Mouse (Mus musculus): ENCODE measurements around the gene 4930402F06Rik.

The 4930402F06Rik gene

DNA sequence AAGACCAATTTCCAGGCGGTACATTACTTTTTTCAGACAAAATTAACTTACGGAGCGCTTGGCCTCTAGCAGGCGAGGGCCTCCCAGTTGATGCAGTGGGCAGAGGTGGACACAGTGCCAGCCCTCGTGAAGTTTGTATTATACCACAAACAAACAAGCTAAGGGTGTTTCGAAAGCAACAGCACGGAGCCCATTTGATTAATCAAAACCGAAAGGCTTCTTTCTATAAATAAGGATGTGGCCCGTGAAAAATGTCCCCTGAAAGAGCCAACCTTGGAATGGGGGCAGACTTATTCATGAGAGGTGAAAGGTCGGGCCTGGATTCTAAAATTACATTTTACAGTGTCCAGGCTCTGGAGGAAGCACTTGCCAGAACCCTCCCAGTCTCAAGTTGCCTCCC lies 59.6 kb downstream of the 4930402F06Rik start:
- no peak for DNase-seq

DNA sequence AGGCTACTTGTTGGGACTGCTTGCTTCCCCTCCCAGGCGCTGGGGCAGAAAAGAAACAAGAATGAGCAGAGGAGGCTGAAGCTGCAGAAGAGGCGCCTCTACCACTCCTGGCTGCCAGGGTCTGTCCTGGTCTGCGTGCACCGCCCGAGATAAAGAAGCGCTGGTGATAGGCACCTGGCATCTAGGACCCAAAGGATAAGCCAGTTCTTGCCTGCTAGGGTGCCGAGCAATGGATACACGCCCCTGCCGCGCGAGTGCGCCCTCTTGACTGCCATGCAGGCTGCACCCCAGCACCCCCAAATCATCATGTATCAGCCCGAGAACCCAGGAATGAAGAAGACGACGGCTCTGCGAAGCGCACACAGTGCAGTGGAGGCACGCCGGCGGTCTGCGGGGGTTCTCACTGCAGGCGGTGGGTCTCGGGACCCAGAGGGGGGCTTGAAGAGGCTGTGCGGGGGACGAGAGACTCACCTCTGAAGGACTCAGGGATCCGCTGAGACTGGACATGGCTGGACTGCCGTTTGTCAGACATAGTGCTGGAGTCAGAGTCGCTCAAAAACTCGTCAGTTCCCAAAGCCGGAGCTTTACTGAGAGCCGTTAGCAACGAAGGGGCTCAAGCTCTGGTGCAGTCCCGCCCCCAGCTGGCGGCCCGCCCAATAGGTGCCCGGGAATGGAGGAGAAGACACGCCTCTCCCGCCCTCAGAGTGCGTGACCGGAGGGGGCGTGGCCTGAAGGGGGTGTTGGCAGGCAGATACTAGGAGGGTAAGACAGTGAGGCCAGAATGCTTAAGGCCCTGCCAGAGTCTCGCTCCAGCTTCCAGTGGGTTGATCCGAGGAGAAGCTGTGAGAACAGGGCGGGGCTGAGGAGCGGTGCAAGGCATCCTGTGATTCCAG lies 60.3 kb downstream of the 4930402F06Rik start, which contains the start of gene Stom:
Gene Stom, minus strand, starts transcription at position 589 of the 893 bp plus-strand sequence.
- DNase-seq, result peak; percentile 97 to 98

DNA sequence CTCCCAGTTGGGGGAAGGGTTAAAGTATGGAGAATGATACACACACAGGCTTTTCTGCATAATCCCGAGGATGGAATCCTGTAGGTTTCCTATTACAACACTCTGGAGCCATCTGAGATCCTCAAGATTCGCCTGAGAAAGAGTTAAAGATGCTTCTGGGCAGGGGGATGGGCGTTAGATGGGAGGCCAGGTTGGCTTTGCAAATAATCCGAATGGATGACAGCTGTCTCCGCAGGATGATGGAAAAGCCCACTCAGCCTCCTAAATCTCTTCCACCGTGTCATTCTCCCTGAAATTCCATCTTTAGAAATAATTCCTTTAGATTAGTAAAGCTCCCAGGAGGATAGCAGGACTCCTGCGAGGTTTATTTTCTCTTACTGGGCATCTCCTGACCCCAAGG lies 61.4 kb downstream of the 4930402F06Rik start:
- DNase-seq, result no peak

DNA sequence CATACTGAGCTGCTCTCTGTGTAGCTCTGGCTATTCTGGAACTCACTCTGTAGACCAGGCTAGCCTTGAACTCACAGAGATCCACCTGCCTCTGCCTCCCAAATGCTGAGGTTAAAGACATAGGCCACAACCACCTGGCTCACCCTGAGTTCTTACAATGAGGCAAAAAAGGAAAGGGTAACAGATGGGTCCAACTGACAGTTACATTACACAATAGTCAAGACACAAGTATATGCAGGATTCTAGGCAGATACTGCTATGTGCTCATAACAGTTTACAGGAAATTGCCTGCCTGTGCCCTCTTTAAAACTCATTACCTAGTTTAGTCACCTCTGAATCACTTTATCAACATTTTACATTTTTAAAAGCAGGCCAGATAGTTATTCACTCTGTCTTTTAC lies 63.3 kb downstream of the 4930402F06Rik start:
- no peak for DNase-seq

DNA sequence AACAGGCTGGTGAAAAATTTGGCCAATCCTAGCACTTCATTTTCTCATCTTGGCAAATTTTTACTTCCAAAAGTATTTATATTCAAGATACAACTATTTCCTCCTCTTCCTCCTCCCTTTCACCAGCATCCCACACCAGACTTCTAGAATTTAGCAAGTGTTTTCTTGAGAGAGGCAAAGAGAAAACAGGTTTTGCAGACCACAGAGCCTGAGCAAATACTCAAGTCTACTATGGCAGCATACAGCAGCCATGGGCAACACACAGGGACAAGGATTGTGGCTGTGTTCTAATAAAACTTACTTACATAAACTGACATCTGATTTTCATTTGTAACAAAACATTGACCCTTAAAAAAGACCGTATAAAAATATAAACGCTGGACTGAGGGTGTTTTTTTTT lies 65.8 kb downstream of the 4930402F06Rik start:
- DNase-seq, result no peak

DNA sequence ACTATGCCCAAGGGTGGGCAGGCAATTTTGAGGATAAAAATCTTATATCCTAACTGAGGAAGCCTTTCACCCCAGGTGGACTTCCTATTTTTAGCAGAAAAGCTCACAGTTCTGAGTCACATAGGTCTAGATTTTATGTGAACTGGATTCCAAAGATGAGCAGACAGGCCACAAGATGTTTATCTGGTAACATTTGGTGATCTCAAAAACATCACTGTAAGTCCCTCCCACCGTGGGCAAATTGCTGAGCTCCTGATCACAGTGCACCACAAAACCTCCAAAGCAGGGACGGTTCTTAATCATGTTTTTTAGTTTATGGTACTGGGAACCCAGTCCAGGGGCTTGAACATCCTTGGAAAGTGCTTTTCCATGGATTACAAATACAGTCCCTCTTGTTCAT lies 67.9 kb downstream of the 4930402F06Rik start:
- DNase-seq, result no peak

DNA sequence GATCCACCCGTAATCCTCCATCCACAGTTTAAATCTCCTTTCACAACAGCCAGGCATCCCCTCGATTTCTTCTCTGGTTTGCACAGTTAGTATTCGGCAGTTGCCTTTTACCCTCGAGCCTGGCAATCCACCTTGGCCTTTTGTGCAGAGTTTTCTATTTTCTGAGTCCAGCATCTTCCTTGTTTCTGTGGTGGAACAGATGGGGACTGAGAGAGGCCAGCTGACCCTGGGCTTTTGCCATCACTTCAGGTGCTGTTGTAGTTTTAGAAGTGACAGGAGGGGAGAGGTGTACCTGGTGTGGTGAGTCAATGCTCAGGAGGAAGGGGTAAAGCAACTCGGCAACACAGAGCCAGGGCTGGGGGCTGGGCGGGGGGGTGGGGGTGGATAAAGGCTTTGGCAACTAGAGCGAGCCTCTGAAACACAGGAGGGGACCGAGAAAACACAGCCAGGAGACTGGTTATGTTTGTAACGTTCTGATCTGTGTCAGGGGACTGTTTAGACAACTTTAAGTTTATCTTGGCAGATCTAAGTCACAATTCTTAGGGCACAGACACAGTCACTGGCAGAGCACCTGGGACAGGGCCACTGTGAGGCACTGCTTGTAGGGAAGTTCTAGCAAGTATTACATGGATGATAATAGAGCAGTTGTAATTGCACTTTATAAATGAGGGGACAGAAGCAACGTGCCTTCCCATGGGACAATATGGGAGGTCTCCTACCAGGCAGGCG lies 68.7 kb downstream of the 4930402F06Rik start:
- DNase-seq, result no peak

DNA sequence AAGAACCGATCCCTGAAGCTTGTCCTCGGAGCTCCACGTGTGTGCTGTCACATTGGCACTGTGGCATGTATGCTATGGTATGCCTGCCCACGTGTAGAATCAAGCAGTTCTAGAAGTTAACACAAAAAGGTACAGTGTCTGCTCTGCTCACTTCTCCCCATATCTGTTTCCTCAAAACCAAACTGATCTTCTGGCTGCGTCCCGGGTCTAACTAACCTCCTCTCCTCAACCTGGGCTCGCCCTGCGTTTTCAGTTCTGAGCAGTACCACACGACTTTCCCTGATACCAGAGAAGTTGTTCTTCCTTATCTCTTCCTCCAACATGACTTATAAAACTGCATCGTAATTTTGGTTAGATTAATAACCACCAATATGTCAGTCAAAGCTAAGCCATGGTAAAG lies 69.4 kb downstream of the 4930402F06Rik start:
- no peak for DNase-seq

DNA sequence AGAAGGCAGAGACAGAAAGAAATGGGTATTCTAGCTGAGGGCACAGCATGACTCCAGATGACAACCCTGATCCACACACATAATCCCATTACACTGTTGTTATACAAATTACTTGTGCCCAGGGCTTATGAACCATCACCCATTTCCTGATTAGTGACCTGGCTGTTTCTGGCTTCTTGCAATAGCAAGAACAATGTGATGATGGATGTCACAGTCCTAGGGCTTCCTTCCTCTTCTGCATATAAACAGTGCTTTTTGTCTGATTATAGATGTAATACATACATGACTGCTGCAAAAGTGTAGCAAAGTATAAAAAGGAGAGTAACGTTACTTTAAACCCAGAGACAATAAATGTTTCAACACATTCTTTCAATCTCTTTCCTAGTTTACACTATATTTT lies 70.0 kb downstream of the 4930402F06Rik start:
- no peak for DNase-seq

DNA sequence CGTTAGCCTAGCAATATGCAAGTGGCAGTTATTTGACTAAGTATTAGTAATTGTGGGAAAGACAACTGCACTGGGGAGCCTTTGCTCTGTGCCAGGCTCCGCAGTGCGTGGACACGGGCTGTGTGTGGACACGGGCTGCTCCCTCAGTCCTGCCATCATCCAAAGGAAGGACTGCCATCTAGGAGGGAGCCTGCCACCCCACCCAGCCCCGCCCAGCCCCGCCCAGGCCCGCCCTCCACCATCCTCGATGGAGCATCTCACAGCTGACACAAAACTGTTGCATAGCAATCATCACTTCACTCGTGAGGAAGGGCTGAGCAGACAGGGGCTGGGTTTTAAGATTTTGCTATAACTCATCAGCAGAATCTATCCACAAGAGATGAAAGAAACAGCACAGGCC lies 71.0 kb downstream of the 4930402F06Rik start:
- no peak for DNase-seq
